Comparison of ENCODE assay signal across 12 mouse cellular contexts in genomic region chr14:55604823-55605222, GRCm38 (mm10). TPM values are rescaled to one million over a fixed set of nuclear protein-coding genes. Genes with fewer than 3 reads are reported as not detected.
DNase-seq lines count a peak whose midpoint lies in the region; ATAC-seq and TF ChIP-seq lines count a peak whose summit lies in the region.
"Had no signal": no experiment of that assay in that cellular context is flagged by ENCODE, and none has a peak within 500 bp of the region (broad histone marks: within the 10 kb centered on the region; RNA-seq: fewer than 3 reads in every experiment).

No protein-coding gene starts in this region.

- DNase-seq in hindbrain, embryonic 11.5 days (ENCODE audit: low spot score), result no peak
- no peak for DNase-seq in thymus, adult 2 months
- no peak for DNase-seq in thymus, postnatal 36 days
- DNase-seq in right cerebral cortex, postnatal 4 days, result no peak
- no peak for DNase-seq in layer of hippocampus, postnatal 36 days
- DNase-seq in frontal cortex, postnatal 10 days (ENCODE audit: low spot score in 2 of 2), result no peak
- DNase-seq: cerebellum, adult 18-20 months; lung, postnatal 14 days; thymus, adult 18-20 months had no signal

- TF ChIP-seq CTCF in thymus, adult 2 months (IDR thresholded peaks at IDR 0.05; ENCODE audit: borderline replicate concordance, control insufficient read depth, extremely low read depth, insufficient read depth, low read length, poor library complexity), result no peak
- TF ChIP-seq CTCF in intestine, postnatal 0 days (IDR thresholded peaks at IDR 0.05; ENCODE audit: low read depth), result no peak

- H3K27me3 ChIP-seq in hindbrain, embryonic 15.5 days, result no peaks in the 10 kb centered on the region
- H3K27me3 ChIP-seq in hindbrain, embryonic 11.5 days (ENCODE audit: control insufficient read depth, insufficient read depth, low read length), result no peaks in the 10 kb centered on the region
- H3K27me3 ChIP-seq in thymus, adult 2 months (ENCODE audit: control insufficient read depth, insufficient read depth, low read length), result no peaks in the 10 kb centered on the region
- no peaks in the 10 kb centered on the region for H3K27me3 ChIP-seq in intestine, postnatal 0 days (replicated peaks; ENCODE audit: control insufficient read depth, insufficient read depth, low read length)
- H3K27me3 ChIP-seq: forebrain, embryonic 15.5 days had no signal

- peaks cover 11% of the 10 kb centered on the region; the same call in 1 of the 2 replicates for H3K4me1 ChIP-seq in hindbrain, embryonic 15.5 days (replicated peaks)
- no peaks in the 10 kb centered on the region for H3K4me1 ChIP-seq in hindbrain, embryonic 11.5 days (replicated peaks; ENCODE audit: control insufficient read depth, insufficient read depth, low read length)
- peaks cover 31% of the 10 kb centered on the region for H3K4me1 ChIP-seq in thymus, adult 2 months (replicated peaks; ENCODE audit: control insufficient read depth, insufficient read depth, low read length)
- 0 out of 2 replicates have a peak, but pooled peaks cover 11% of the 10 kb centered on the region for H3K4me1 ChIP-seq in intestine, postnatal 0 days (replicated peaks; ENCODE audit: control insufficient read depth, insufficient read depth, low read length)

- 92% methylated on average over 11 of the region's 11 CpGs for WGBS in hindbrain, embryonic 15.5 days
- WGBS in hindbrain, embryonic 11.5 days, result 97% methylated on average over 11 of the region's 11 CpGs
- 50% methylated on average over 11 of the region's 11 CpGs for WGBS in thymus, adult 2 months
- 88% methylated on average over 11 of the region's 11 CpGs for WGBS in intestine, postnatal 0 days

- no peak overlapping the region for H3K9ac ChIP-seq in hindbrain, embryonic 15.5 days
- H3K9ac ChIP-seq in hindbrain, embryonic 11.5 days (ENCODE audit: low read depth, low read length), result no peak overlapping the region
- H3K9ac ChIP-seq in intestine, postnatal 0 days (ENCODE audit: low read depth, low read length), result peak overlapping the region; percentile 66

- H3K36me3 ChIP-seq in hindbrain, embryonic 15.5 days, result peaks cover 74% of the 10 kb centered on the region
- H3K36me3 ChIP-seq in hindbrain, embryonic 11.5 days (ENCODE audit: control insufficient read depth, insufficient read depth, low read length), result 0 out of 2 replicates have a peak, but pooled peaks cover 3% of the 10 kb centered on the region
- H3K36me3 ChIP-seq in thymus, adult 2 months (ENCODE audit: control insufficient read depth, insufficient read depth, low read length), result peaks cover 53% of the 10 kb centered on the region
- H3K36me3 ChIP-seq in intestine, postnatal 0 days (ENCODE audit: control insufficient read depth, insufficient read depth), result peaks cover 78% of the 10 kb centered on the region

- H3K27ac ChIP-seq in hindbrain, embryonic 15.5 days (replicated peaks), result no peak overlapping the region
- no peak overlapping the region for H3K27ac ChIP-seq in hindbrain, embryonic 11.5 days (ENCODE audit: low read depth, low read length)
- peak overlapping the region; percentile 92 for H3K27ac ChIP-seq in thymus, adult 2 months (ENCODE audit: control insufficient read depth, insufficient read depth, low read length)
- H3K27ac ChIP-seq in intestine, postnatal 0 days (ENCODE audit: low read depth, low read length), result peak overlapping the region; percentile 94; the same call in 1 of the 2 replicates
- H3K27ac ChIP-seq: forebrain, embryonic 15.5 days had no signal

- no peak overlapping the region for H3K4me3 ChIP-seq in hindbrain, embryonic 15.5 days
- H3K4me3 ChIP-seq in hindbrain, embryonic 11.5 days (ENCODE audit: low read depth, low read length), result no peak overlapping the region
- H3K4me3 ChIP-seq in thymus, adult 2 months (ENCODE audit: control insufficient read depth, insufficient read depth, low read length), result peak overlapping the region; percentile 45
- peak overlapping the region; percentile 55 for H3K4me3 ChIP-seq in intestine, postnatal 0 days (ENCODE audit: low read depth, low read length)

- ATAC-seq in hindbrain, embryonic 15.5 days (ENCODE audit: low FRiP score, low read depth), result no peak
- no peak for ATAC-seq in hindbrain, embryonic 11.5 days (ENCODE audit: low FRiP score)
- no peak for ATAC-seq in intestine, postnatal 0 days

- no peak for TF ChIP-seq POLR2A in thymus, adult 2 months (IDR thresholded peaks at IDR 0.05; ENCODE audit: control insufficient read depth, extremely low read depth, insufficient read depth, low read length, poor library complexity)

- H3K4me2 ChIP-seq in hindbrain, embryonic 15.5 days, result peak overlapping the region; percentile 46; the same call in 1 of the 2 replicates
- H3K4me2 ChIP-seq in hindbrain, embryonic 11.5 days (replicated peaks; ENCODE audit: low read depth, low read length), result no peak overlapping the region
- H3K4me2 ChIP-seq in intestine, postnatal 0 days (replicated peaks; ENCODE audit: low read depth), result peak overlapping the region; percentile 68

- no peaks in the 10 kb centered on the region for H3K9me3 ChIP-seq in hindbrain, embryonic 15.5 days
- no peaks in the 10 kb centered on the region for H3K9me3 ChIP-seq in hindbrain, embryonic 11.5 days (ENCODE audit: control insufficient read depth, low read length)
- no peaks in the 10 kb centered on the region for H3K9me3 ChIP-seq in intestine, postnatal 0 days (ENCODE audit: control insufficient read depth)
- H3K9me3 ChIP-seq: forebrain, embryonic 15.5 days had no signal

RNA-seq across cellular contexts. Expression of gene Irf9, which starts 1.5 kb away (rescaled TPM):
- 9.7 and 10.2 TPM in 2 replicates for polyA plus RNA-seq in hindbrain, embryonic 15.5 days (2015; fragmentation: Nextera tagmentation; extraction: Ambion mirVana)
- polyA plus RNA-seq in hindbrain, embryonic 11.5 days (2014; fragmentation: Nextera tagmentation; extraction: Ambion mirVana), result 6.9 and 7.6 TPM in 2 replicates
- 135 and 162 TPM in 2 replicates for polyA plus RNA-seq in thymus, adult 2 months (2012; rRNA removed)
- 44.7 and 46.9 TPM in 2 replicates for polyA plus RNA-seq in intestine, postnatal 0 days (2015; fragmentation: Nextera tagmentation; extraction: Ambion mirVana)
- total RNA-seq in layer of hippocampus, postnatal 36 days (2021), result 10 to 100 TPM; 13.9 to 16.2 TPM

RNA-seq across cellular contexts. Expression of gene Rec8, which starts 13.0 kb away (rescaled TPM):
- polyA plus RNA-seq in hindbrain, embryonic 15.5 days (2015; fragmentation: Nextera tagmentation; extraction: Ambion mirVana), result 14.6 and 17.8 TPM in 2 replicates
- polyA plus RNA-seq in hindbrain, embryonic 11.5 days (2014; fragmentation: Nextera tagmentation; extraction: Ambion mirVana), result 8.2 and 8.8 TPM in 2 replicates
- 2.9 and 3.7 TPM in 2 replicates for polyA plus RNA-seq in thymus, adult 2 months (2012; rRNA removed)
- 29.8 and 30.1 TPM in 2 replicates for polyA plus RNA-seq in intestine, postnatal 0 days (2015; fragmentation: Nextera tagmentation; extraction: Ambion mirVana)
- total RNA-seq in layer of hippocampus, postnatal 36 days (2021), result 1 to 10 TPM in 1 of 2 experiments, under 1 TPM in 1; 0.88 to 1.8 TPM

RNA-seq across cellular contexts. Expression of gene Rnf31, which starts 13.3 kb away (rescaled TPM):
- polyA plus RNA-seq in hindbrain, embryonic 15.5 days (2015; fragmentation: Nextera tagmentation; extraction: Ambion mirVana), result 20.1 and 25.7 TPM in 2 replicates
- 10.6 and 12.1 TPM in 2 replicates for polyA plus RNA-seq in hindbrain, embryonic 11.5 days (2014; fragmentation: Nextera tagmentation; extraction: Ambion mirVana)
- 84.0 and 89.3 TPM in 2 replicates for polyA plus RNA-seq in thymus, adult 2 months (2012; rRNA removed)
- polyA plus RNA-seq in intestine, postnatal 0 days (2015; fragmentation: Nextera tagmentation; extraction: Ambion mirVana), result 18.2 and 24.0 TPM in 2 replicates
- total RNA-seq in layer of hippocampus, postnatal 36 days (2021), result 10 to 100 TPM; 29.5 to 41.0 TPM

RNA-seq across cellular contexts. Expression of gene Psme2, which starts 13.9 kb away (rescaled TPM):
- polyA plus RNA-seq in hindbrain, embryonic 15.5 days (2015; fragmentation: Nextera tagmentation; extraction: Ambion mirVana), result 178 and 204 TPM in 2 replicates
- polyA plus RNA-seq in hindbrain, embryonic 11.5 days (2014; fragmentation: Nextera tagmentation; extraction: Ambion mirVana), result 195 and 222 TPM in 2 replicates
- 98.7 and 104 TPM in 2 replicates for polyA plus RNA-seq in thymus, adult 2 months (2012; rRNA removed)
- polyA plus RNA-seq in intestine, postnatal 0 days (2015; fragmentation: Nextera tagmentation; extraction: Ambion mirVana), result 481 and 514 TPM in 2 replicates
- 10 to 100 TPM; 43.2 to 44.6 TPM for total RNA-seq in layer of hippocampus, postnatal 36 days (2021)

RNA-seq across cellular contexts. Expression of gene Emc9, which starts 19.7 kb away (rescaled TPM):
- polyA plus RNA-seq in hindbrain, embryonic 15.5 days (2015; fragmentation: Nextera tagmentation; extraction: Ambion mirVana), result 42.0 and 48.9 TPM in 2 replicates
- 6.4 and 8.5 TPM in 2 replicates for polyA plus RNA-seq in hindbrain, embryonic 11.5 days (2014; fragmentation: Nextera tagmentation; extraction: Ambion mirVana)
- 7.4 and 13.4 TPM in 2 replicates for polyA plus RNA-seq in thymus, adult 2 months (2012; rRNA removed)
- 21.6 TPM in 2 replicates for polyA plus RNA-seq in intestine, postnatal 0 days (2015; fragmentation: Nextera tagmentation; extraction: Ambion mirVana)
- 10 to 100 TPM; 46.1 to 50.7 TPM for total RNA-seq in layer of hippocampus, postnatal 36 days (2021)

Comparison
In these comparisons a context has a peak if more than half of its experiments do, and no peak if none do; other contexts are left out.
1. H3K27ac ChIP-seq: peak in thymus, adult 2 months (single experiment) and intestine, postnatal 0 days (single experiment); none in hindbrain, embryonic 15.5 days (single experiment) and hindbrain, embryonic 11.5 days (single experiment).
2. H3K4me3 ChIP-seq: peak in thymus, adult 2 months (single experiment) and intestine, postnatal 0 days (single experiment); none in hindbrain, embryonic 15.5 days (single experiment) and hindbrain, embryonic 11.5 days (single experiment).